Mouse (Mus musculus): ENCODE results near the gene Mta3.

DNA sequence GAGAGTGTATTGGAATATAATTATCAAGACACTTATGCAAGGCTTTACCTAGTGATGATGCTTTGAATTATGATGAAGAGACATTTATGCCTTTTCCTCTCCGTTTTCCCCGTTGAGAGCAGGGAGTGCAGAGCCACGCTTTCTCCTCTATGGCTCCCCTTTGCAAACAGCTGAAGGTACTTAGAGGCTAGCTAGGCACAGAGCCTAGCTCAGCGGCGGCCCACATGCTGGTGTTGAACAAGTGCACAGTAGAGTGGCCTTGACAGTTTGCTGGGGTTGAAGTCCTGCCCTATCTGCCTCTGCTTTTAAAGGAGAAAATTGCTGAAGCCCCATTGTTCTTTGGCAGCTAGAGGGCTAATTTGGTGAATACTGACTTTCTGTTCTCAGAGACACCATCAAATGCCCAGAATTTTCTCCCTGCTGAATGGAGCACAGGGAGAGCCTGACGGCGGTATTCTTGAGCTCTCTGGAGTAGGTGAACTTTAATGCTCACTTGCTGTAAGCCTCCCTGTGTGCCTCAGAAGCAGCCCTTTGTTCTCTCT is 34.2 kb downstream of the Mta3 start:
- TF ChIP-seq CTCF (IDR thresholded peaks at IDR 0.05; ENCODE audit: low read depth) (no peak), EP300 (optimal IDR thresholded peaks at IDR 0.05) (no peak)

Measured in stomach, postnatal 0 days (tissue).